Mouse (Mus musculus): ENCODE results near the gene 1810043G02Rik. TPM values are rescaled to one million over a fixed set of nuclear protein-coding genes. Genes with fewer than 3 reads are reported as not detected.
A peak's percentile ranks its signal among the peaks of the same experiment; 100 is the strongest.
"Not testable (repeated sequence)": the region's sequence is repeated elsewhere in the genome, so short reads cannot be mapped to it uniquely, and the experiment has no call there.

1810043G02Rik gene
- total RNA-seq (2017): 11.7 and 19.3 TPM in 2 replicates

DNA sequence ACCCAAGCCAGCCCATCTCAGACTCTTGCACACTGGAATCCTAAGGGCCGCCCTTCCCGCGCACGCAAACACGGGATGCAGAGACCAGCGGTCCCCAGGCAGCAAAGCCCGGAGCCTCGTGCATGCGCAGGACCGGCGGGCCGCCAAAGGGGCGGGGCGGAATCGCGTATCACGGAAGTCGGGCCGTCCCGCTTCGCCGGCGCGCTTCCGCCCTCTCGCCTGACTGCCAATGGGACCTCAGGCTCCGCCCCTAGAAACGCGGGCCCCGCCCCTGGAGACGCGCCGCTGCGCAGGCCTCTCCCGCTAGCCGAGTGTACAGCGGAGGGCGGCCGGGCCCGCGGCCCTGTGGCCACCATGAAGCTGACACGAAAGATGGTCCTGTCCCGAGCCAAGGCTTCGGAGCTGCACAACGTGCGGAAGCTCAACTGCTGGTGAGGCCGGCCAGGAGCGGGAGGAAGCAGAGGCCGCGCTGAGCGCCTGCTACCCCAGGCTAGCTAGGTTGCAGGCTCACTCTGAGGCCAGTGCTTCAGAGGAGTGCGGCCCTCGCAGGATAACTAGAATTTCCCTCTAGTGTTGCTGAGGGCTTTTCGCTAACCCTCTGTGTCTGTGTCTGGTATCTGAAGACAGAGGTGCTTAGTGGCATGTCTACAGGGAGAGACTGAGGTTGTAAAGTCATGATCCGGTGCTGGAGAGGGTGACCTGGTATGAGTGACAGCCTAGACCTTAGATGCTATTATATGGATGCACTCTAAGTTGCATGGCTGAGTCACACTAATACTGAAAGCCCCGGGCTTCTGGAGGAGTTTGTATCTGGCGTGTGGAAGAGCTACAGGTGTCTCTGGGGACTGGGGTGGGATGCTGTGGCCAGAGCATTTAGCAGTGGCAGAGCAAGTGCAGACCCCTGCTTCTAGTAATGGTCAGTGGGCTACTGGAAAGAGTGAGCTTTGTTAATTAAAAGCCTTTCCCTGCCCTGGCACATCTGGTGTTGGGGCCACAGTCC, at the start of gene 1810043G02Rik:
Gene 1810043G02Rik, plus strand, starts transcription at position 174 of the 1,000 bp plus-strand sequence.
- peak; percentile 92 to 93 for ATAC-seq (replicated peaks in 1 of 2; ENCODE audit: insufficient read depth in 1 of 2, low FRiP score in 2 of 2, low TSS enrichment in 1 of 2, low read depth in 1 of 2, poor library complexity in 2 of 2, severe bottlenecking in 2 of 2)

- no peak for ATAC-seq (replicated peaks in 1 of 2; ENCODE audit: insufficient read depth in 1 of 2, low FRiP score in 2 of 2, low TSS enrichment in 1 of 2, low read depth in 1 of 2, poor library complexity in 2 of 2, severe bottlenecking in 2 of 2)
Observed at GRCm38 (mm10) chr10:77939685-77940084, 38.6 kb upstream of the 1810043G02Rik start.

DNA sequence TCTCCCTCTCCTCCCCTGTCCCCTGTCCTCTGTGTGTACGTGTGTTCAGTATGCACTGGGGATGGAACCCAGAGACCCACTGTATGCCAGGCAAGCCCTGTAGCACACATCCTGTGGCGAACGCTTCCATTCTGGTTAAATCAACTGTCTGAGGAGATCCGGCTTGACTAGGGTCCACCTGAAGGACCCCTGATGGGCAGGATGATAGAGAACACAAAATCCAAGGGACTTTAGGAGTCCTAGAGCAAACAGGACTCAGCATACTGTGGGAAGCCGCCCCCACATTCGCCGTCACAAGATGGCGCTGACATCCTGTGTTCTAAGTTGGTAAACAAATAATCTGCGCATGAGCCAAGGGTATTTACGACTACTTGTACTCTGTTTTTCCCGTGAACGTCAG, 27.9 kb upstream of the 1810043G02Rik start:
- not testable (repeated sequence) for ATAC-seq (replicated peaks in 1 of 2; ENCODE audit: insufficient read depth in 1 of 2, low FRiP score in 2 of 2, low TSS enrichment in 1 of 2, low read depth in 1 of 2, poor library complexity in 2 of 2, severe bottlenecking in 2 of 2)

DNA sequence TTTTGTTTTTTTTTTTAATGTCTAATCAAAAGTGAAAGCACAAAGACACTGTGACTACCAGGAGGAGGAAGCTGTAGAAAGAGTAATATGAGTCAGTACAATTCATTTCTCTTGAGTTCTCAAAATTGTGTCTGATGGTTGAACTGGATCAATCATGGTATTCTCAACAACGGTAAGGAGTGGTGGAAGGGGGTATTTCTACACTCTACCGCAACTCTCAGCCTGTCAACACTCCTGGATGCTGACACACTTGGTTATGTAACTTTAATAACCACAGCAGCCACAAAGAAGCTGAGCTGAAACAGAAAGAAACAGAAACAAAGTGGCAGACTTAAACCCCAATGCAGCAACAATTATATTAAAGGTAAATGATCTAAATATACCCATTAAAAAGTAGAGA, 15.6 kb upstream of the 1810043G02Rik start:
- peak; percentile 80 to 85 for ATAC-seq (replicated peaks in 1 of 2; ENCODE audit: insufficient read depth in 1 of 2, low FRiP score in 2 of 2, low TSS enrichment in 1 of 2, low read depth in 1 of 2, poor library complexity in 2 of 2, severe bottlenecking in 2 of 2)

- ATAC-seq (replicated peaks in 1 of 2; ENCODE audit: insufficient read depth in 1 of 2, low FRiP score in 2 of 2, low TSS enrichment in 1 of 2, low read depth in 1 of 2, poor library complexity in 2 of 2, severe bottlenecking in 2 of 2): peak; percentile 65 to 66
Observed at GRCm38 (mm10) chr10:77963971-77964370, 14.4 kb upstream of the 1810043G02Rik start.

- ATAC-seq (replicated peaks in 1 of 2; ENCODE audit: insufficient read depth in 1 of 2, low FRiP score in 2 of 2, low TSS enrichment in 1 of 2, low read depth in 1 of 2, poor library complexity in 2 of 2, severe bottlenecking in 2 of 2): peak; percentile 54 to 57
Observed at GRCm38 (mm10) chr10:77969274-77969972, 8.9 kb upstream of the 1810043G02Rik start.

DNA sequence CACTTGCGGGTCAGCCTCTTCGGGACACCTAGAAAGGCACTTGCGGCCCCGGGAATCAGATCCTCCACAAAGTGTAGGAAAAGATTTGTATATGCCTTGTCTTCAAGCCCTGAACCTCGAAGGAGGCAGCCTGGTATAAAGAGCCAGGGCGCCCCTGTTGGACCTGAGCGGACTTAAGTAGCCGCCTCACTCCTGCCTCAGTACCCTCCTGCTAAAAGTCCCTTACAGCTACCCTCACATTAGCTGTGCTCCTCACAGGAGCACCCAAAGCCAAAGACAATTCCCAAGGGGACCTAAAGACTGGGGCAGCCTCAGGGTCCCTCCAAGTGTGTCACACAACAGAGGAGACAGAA, 8.4 kb upstream of the 1810043G02Rik start:
- no peak for ATAC-seq (replicated peaks in 1 of 2; ENCODE audit: insufficient read depth in 1 of 2, low FRiP score in 2 of 2, low TSS enrichment in 1 of 2, low read depth in 1 of 2, poor library complexity in 2 of 2, severe bottlenecking in 2 of 2)

GRCm38 (mm10) chr10:77970481-77970880, 7.8 kb upstream of the 1810043G02Rik start, which contains the start of gene Trpm2:
Gene Trpm2 (minus strand): TSS chr10:77970563.
- peak; percentile 63 to 78 for ATAC-seq (replicated peaks in 1 of 2; ENCODE audit: insufficient read depth in 1 of 2, low FRiP score in 2 of 2, low TSS enrichment in 1 of 2, low read depth in 1 of 2, poor library complexity in 2 of 2, severe bottlenecking in 2 of 2)

DNA sequence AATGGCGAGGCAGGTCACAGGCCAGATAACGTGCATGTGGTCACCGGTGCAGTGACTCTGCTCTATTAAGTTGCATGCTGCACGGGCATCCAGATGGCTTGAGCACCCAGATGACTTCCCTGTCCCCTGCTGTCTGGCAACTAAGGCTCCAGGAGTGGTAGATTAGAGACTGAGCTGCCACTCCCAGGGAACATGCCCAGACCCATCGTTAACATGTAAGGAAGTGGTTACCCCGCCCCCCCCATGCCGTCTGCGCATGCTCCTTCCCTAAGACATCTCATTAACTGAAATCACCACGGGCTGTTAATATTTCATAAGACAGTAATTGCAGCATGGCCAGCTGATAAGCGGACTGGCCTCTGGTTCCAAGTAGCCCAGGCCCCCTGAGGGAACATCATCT, 7.1 kb upstream of the 1810043G02Rik start:
- ATAC-seq (replicated peaks in 1 of 2; ENCODE audit: insufficient read depth in 1 of 2, low FRiP score in 2 of 2, low TSS enrichment in 1 of 2, low read depth in 1 of 2, poor library complexity in 2 of 2, severe bottlenecking in 2 of 2): peak; percentile 40 to 44

DNA sequence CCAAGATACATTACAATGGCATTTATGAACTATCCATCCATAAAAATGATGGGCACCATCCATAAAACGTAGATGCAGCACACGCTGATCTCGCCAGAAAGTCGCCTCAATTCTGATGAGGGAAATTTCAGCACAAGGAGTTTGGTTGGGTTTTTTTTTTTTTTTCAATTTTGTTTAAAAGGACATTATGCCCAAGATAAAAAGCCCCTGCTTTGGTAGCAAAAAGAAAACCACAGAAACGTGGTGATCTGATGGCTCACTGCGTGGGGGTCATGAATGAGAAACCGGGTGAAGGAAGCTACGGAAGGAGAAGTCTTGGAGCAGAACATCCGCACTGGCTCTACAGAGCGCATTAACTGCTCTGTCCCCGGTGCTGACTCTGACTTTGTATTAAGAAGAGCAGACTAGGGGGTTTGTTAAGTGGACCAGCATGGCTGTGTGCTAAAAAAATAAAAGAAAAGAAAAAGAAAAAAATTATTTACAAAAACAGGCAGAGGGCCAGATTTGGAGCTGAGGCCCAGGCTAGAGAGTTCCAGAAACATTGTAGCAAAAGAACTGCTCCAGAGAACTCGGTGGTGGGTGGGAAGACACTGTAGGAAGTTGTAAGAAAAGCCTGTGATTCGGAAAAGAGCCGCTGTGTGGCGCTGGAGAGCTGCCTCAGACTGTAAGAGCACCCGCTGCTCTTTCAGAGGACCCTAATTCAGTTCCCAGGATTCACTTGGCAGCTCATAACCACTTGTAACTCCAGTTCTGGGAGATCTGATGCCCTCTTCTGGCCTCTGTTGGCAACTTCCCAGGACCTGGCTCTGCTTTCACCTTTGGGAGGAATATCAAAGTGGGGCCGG, 6.4 kb upstream of the 1810043G02Rik start:
- ATAC-seq (replicated peaks in 1 of 2; ENCODE audit: insufficient read depth in 1 of 2, low FRiP score in 2 of 2, low TSS enrichment in 1 of 2, low read depth in 1 of 2, poor library complexity in 2 of 2, severe bottlenecking in 2 of 2): no peak

DNA sequence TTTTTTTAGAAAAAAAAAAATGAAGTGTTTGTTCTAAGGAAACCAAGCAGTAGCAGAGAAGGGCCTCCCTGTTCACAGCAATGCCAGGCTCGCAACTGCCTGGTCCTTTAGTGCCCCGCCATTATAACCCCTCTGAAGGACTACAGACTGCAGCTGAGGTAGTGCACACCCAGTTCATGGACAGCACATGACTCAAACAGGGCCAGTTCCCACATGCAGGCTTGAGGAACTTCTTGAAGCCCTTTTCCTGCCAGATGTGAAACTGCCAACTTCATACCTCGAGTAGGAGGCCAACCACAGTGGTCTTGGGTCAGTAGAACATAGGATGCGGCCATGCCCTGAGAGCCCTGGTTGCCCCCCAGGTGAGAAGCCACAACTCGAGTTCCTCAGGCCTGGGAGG, 4.0 kb upstream of the 1810043G02Rik start:
- no peak for ATAC-seq (replicated peaks in 1 of 2; ENCODE audit: insufficient read depth in 1 of 2, low FRiP score in 2 of 2, low TSS enrichment in 1 of 2, low read depth in 1 of 2, poor library complexity in 2 of 2, severe bottlenecking in 2 of 2)

GRCm38 (mm10) chr10:77974811-77975210, 3.5 kb upstream of the 1810043G02Rik start:
- ATAC-seq (replicated peaks in 1 of 2; ENCODE audit: insufficient read depth in 1 of 2, low FRiP score in 2 of 2, low TSS enrichment in 1 of 2, low read depth in 1 of 2, poor library complexity in 2 of 2, severe bottlenecking in 2 of 2): no peak

GRCm38 (mm10) chr10:77975653-77976052, 2.7 kb upstream of the 1810043G02Rik start:
- no peak for ATAC-seq (replicated peaks in 1 of 2; ENCODE audit: insufficient read depth in 1 of 2, low FRiP score in 2 of 2, low TSS enrichment in 1 of 2, low read depth in 1 of 2, poor library complexity in 2 of 2, severe bottlenecking in 2 of 2)

DNA sequence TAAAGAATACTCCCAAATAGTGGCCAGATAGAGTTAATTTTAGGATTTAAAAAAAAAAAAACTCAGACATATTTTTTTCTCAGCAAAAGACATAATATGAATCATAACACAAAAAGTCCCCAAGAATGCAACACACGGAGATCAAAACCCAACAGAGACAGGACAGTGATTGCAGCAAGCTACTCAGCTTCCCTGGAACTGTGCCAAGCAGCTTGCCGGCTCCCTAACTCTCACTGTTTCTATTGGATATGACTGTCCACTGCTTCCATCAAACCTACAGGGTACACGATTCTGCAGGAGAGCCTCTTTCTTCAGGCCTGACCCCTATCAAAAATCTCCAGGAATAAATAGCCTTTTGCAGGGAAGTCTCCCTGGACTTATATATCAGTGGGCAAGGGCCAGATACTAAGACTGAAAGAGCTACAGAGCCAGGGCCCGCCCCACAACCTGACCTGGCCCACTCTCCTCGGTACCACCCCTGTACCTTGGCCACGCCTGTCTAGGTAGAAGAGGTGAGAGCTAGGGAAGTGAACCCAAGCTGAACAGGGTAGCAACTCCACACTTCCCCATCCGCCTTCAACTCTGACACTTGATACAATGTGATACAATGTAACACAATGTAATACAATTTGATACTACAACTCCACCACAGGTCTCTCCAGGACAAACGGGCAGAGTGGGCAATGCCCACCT, 1.7 kb upstream of the 1810043G02Rik start:
- ATAC-seq (replicated peaks in 1 of 2; ENCODE audit: insufficient read depth in 1 of 2, low FRiP score in 2 of 2, low TSS enrichment in 1 of 2, low read depth in 1 of 2, poor library complexity in 2 of 2, severe bottlenecking in 2 of 2): no peak

- ATAC-seq (replicated peaks in 1 of 2; ENCODE audit: insufficient read depth in 1 of 2, low FRiP score in 2 of 2, low TSS enrichment in 1 of 2, low read depth in 1 of 2, poor library complexity in 2 of 2, severe bottlenecking in 2 of 2): peak; percentile 84 to 90
Observed at GRCm38 (mm10) chr10:77984660-77985059, 6.3 kb downstream of the 1810043G02Rik start.

DNA sequence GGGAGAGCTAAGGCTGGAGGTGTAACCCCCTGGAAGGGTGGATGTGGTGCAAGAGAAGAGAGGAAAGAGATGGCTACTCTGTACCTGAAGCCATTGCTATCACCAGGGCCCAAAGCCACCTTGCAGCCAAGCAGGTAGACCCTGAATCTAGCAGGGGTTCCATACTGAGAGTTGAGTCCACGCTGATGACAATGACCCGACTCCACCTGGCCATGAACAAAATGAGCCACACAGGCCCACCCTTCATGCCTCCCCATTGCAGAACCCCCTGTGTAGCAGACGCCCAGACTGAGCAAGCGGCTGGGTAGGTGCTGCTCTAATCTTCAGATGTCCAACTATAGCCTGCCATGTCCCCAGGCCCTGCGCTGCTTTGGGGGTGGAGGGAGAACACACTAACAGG, 7.5 kb downstream of the 1810043G02Rik start:
- no peak for ATAC-seq (replicated peaks in 1 of 2; ENCODE audit: insufficient read depth in 1 of 2, low FRiP score in 2 of 2, low TSS enrichment in 1 of 2, low read depth in 1 of 2, poor library complexity in 2 of 2, severe bottlenecking in 2 of 2)

GRCm38 (mm10) chr10:77995639-77996038, 17.3 kb downstream of the 1810043G02Rik start:
- ATAC-seq (replicated peaks in 1 of 2; ENCODE audit: insufficient read depth in 1 of 2, low FRiP score in 2 of 2, low TSS enrichment in 1 of 2, low read depth in 1 of 2, poor library complexity in 2 of 2, severe bottlenecking in 2 of 2): no peak

All from hematopoietic stem cell, adult 5-6 weeks (primary cell).